Mouse (Mus musculus) E14TG2a.4 (cell line): ENCODE results near the gene Jph4.

Experiments used
- CTCF ChIP-seq: conservative IDR thresholded peaks from 2 replicates; pipeline ENCODE4 v1.5.1; 2014; ENCODE audit warnings: low read length
- NANOG ChIP-seq: IDR thresholded peaks from 2 replicates; pipeline ENCODE4 v1.6.1; 2014; ENCODE audit warnings: borderline replicate concordance, low read length, mixed read lengths
- POU5F1 ChIP-seq: IDR thresholded peaks from 2 replicates; pipeline ENCODE4 v1.6.1; 2014; ENCODE audit warnings: low read length, borderline replicate concordance

DNA sequence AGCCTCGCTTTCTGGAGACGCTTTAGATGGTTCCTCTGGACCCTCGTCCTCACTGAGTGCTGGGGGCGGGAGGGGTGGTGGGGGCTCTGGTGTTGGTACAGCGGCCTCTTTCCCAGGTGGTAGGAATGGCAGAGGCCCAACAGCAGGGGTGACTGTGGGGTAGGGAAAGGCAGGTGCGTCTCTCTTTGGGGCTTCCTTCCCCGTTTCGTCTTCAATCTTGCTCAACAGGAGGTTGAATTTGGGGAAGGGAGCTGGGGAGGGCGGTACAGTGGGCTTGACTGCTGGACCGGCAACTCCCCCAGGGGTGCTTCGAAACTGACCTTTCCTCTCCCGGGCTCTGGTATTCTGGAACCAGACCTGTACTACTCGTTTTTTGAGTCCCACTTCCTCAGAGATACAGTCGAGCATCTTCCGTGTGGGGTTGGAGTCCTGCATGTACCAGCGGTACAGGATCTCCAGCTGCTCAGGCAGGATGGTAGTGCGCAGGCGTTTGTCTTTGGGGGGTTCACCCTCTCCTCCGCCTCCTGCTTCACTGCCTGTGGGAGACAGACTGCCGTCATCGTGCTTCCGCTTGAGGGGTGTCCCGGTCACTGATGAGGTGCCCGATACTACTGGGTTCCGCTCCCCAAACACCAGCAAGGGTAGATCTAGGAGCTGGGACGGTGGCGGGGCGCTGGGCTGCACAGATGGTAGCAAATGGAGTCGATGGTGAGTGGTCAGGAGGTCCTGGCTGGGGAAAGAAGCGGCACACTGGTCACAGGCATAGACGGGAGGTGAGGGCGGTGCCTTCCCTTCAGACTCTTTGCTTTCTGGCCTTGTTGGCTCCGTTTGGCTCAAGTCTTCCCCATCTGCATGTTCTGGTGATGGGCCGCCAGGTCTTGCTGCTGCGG is 52.0 kb downstream of the Jph4 start:
- TF ChIP-seq CTCF (no peak), NANOG (no peak), POU5F1 (no peak)
